Mouse (Mus musculus) heart, adult 9 months (tissue): ENCODE measurements around the gene Flt4.
"Not testable (repeated sequence)": the region's sequence is repeated elsewhere in the genome, so short reads cannot be mapped to it uniquely, and the experiment has no call there.

Experiments
- DNase-seq, 2 experiments: peaks; one replicate each; pipeline ENCODE4 v3.0.0; 2022; ENCODE audit warnings: low spot score in 2 of 2

Flt4 gene

GRCm38 (mm10) chr11:49608938-49609867 lies at the start of gene Flt4:
Gene Flt4, plus strand, starts transcription at chr11:49609263.
- DNase-seq, result peak; percentile 36 to 57

- DNase-seq, result not testable (repeated sequence)
These were observed 34.0 kb upstream of the Flt4 start for GRCm38 (mm10) chr11:49575054-49575453.

DNA sequence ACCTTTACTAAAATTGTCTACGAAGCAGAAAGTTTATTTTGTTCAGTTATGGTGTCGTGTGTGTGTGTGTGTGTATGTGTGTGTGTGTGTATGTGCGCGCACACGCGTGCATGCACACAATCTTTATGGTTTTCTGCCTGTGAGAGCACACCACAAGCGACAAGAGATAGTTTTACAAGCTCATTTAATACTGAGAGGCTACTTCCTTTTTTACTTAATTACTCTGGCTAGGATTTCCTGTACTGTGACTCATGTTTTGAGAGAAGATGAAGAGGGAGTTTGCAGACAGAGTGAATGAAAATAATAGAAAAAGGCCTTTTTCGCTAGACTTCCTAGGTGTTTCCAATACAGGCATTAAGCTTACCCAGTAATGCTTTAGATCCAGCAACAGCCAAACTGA lies 28.6 kb upstream of the Flt4 start:
- not testable (repeated sequence) for DNase-seq

GRCm38 (mm10) chr11:49590213-49590612 lies 18.9 kb upstream of the Flt4 start:
- DNase-seq, result no peak

GRCm38 (mm10) chr11:49597149-49597548 lies 11.9 kb upstream of the Flt4 start:
- not testable (repeated sequence) for DNase-seq

GRCm38 (mm10) chr11:49608306-49608705 lies 757 bp upstream of the Flt4 start:
- not testable (repeated sequence) for DNase-seq

DNA sequence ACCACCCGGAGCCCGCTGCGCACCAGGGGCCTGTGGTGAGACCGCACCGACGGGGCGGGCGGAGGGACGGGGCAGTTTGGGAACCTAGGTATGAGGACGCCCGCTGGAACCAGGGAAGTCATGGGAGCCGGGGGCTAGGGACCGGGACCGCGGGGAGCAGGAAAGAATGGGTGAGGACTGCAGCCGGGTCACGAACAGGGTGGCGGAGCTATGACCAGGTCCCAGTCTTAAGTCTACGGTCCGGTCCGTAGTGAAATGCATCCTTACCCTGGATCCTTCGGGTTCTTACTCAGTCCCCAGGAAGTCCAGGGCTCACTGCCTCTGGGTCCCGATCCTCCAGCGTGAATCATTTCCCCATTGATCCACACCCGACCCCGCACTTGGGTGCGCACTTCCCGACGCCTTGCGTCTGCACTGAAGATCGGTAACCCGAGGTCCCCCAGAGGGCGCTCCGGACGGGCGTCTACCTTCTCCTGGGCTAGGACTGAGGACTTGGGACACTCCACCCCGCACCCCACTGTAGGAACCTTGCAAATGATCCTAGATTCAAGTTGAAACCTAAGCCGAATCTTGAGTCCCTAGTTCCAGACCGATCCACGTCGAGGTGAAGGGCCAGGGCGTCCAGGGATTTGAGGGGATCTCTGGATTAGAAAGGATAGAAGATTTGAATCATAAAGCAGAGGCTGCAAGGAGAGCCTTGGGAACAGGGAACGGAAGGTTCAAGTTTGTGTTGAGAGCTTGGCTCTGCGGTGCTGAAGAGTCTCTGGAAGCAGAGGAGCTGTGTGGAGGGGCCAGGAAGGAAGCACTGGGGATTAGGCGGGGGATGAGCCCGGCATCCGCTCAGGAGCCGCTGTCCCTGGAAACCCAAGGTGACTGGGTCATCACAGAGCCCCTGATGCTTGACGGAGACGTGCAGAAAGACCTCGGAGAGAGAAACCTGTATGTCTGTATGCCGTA lies 1.1 kb downstream of the Flt4 start:
- peak; percentile 29 to 41 for DNase-seq

GRCm38 (mm10) chr11:49611349-49611748 lies 2.3 kb downstream of the Flt4 start:
- not testable (repeated sequence) for DNase-seq

DNA sequence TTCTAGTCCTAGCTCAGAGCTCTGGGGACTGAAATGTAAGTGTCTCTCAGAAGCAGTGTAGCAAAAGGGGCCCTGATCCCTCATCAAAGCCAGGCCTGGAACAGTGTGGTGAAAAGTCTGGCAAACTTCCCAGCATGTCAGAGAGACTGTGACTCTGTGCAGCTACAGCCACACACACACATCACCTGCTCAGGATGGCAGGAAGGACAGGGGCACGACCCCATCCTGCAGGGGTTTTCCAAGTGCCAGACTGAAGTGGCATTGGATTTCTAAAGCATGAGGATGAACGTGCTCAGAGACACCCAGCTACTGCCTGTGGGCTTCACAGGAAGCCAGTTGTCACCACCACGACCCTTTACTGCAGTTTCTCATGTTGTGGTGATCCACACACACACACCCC lies 3.1 kb downstream of the Flt4 start:
- no peak for DNase-seq

DNA sequence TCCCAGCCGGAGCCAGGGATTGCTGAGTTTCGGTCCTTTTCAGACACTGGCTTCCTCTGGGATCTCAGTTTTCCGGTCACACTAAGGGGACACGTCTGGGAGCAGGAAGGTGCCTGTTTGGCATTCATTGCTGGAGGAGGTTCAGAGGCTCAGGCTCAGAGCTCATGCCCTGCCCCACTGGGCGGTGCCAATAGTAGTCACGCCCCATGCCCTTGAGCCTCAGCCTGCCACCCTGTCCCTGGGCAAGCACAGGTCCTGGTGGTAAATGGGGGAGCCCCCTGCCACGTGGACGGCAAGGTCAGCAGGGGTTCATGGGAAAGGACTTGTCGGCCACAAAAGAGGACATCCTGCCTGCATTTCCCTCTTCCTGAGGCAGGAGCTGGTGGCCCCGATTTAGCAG lies 4.3 kb downstream of the Flt4 start:
- DNase-seq, result peak; percentile 59 to 78

DNA sequence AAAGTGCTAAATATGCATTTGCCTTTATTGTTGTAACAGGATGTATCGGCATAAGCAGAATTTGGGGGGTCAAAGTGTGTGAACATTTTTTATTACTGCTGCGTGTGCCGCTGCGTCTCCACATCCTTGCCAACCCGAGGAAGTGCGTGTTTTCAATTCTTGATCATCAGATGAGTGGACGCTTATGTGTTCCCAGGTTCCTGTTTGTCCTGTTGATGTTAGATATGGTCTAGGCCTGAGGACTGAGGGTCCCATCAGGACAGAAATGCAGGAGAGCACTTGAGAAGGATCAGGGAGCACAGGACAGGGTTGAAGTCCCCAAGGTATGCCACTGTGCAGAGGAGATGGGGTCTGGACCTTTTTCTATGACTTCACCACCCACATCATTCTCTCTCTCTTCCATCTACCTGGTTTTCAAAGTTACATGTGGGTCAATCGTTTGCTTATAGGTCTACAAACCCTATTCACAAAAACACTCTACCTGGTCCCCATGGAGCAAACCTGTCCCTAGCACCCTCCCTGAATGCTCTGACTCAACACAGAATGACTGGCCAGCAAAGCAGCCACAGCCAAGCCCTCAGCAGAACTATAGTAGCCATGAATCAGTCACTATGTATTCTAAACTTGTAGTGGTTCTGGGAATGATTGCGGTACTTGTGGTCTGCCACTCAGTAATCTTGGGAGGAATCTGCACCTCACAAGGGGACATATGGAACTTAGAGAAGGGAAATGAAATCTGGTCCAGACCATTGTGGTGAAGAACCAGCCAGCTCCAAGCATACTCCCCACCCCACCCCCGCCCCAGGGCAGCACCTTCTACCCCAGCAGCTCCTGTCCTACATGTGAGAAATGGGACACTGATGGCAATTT lies 7.0 kb downstream of the Flt4 start:
- no peak for DNase-seq

- no peak for DNase-seq
These were observed 9.4 kb downstream of the Flt4 start for GRCm38 (mm10) chr11:49618476-49618875.

DNA sequence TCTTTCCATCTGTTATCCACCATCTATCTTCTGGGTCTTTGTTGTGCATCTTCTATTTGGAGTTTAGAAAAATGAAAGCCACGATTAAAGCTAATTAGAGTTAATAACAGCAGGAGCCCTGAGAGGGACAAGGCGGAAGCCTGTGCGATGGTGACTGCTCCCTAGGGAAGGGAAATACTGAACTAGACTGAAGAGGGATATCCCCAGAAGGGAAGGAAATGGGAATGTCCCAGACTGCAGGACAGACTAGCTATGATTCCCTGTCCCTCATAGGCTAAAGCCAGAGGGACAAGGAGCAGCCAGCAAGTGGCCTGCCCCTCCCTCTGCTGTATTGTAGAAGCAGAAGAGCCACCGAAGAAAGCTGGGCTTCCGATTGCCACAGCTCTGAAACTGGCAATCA lies 12.9 kb downstream of the Flt4 start:
- DNase-seq, result peak; percentile 8 to 53

- no peak for DNase-seq
These were observed 15.1 kb downstream of the Flt4 start for GRCm38 (mm10) chr11:49624156-49624555.

GRCm38 (mm10) chr11:49625863-49626262 lies 16.8 kb downstream of the Flt4 start:
- no peak for DNase-seq

- no peak for DNase-seq
These were observed 17.7 kb downstream of the Flt4 start for GRCm38 (mm10) chr11:49626748-49627147.

DNA sequence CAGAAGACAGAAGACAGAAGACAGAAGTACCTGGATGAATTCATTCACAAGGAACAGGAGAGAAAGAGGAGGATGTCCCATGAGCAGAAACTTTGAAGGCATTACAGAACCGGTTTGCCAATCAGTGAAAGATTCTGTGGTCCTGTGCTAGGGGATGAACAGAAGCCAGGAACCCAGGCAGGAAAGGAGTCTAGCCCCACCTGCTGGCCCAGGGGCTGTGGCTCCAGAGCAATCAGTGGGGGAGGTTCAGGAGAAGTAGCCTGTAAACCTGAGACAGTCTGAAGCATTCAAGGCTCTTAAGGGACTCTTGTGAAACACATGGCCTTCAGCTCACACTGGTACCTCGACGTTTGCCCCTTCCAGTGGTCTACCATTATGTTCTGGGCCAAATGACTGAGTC lies 22.1 kb downstream of the Flt4 start:
- DNase-seq, result no peak

DNA sequence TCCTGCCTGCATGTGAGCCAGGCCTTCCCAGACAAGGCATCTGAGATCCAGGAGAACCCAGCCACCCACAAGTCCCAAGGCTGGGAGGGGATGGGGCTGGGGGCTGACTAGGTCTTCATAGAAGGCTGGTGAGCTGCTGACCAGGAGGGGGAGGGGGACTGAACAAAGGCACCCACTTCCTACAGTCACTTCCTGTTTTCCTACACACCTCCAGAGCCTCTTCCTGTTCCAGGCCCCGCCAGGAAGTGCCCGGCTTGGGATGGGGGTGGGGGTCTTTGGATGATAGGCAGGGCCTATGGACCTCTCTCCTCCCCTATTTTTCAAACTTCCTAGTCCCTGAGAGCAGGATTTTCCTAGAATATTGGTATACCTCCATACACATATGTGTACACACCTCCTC lies 23.2 kb downstream of the Flt4 start:
- peak in 1 of 2 experiments; percentile 41 for DNase-seq

DNA sequence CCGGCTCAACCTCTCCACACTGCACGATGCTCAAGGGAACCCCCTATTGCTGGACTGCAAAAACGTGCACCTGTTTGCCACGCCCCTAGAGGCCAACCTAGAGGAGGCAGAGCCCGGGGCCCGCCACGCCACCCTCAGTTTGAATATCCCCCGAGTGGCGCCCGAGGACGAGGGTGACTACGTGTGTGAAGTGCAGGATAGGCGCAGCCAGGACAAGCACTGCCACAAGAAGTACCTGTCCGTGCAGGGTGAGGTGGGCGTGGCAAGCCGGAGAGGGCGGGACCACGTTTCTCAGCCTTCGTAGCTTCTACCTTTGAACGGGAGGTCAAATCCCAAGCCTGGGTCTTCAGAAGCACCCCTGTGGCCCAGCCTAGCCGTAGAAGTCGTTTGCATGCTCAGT lies 25.0 kb downstream of the Flt4 start:
- no peak for DNase-seq

DNA sequence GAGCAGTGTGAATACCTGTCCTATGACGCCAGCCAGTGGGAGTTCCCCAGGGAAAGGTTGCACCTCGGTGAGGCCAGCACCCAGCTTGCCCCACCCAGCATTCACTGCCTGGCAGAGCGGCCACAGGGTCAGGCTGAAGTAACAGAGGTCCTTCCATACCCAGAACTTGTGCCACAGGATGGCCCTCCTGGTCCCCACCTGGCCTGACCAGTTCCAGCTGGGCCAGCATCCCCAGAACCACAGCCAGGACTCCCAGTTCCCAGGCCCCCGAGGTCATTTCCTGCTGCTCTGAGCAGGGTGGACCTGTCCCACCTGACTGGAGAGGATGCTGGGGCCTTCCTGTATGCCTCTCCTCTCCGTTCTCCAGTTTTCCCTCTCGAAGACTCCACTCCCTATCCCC lies 26.6 kb downstream of the Flt4 start:
- DNase-seq, result no peak

DNA sequence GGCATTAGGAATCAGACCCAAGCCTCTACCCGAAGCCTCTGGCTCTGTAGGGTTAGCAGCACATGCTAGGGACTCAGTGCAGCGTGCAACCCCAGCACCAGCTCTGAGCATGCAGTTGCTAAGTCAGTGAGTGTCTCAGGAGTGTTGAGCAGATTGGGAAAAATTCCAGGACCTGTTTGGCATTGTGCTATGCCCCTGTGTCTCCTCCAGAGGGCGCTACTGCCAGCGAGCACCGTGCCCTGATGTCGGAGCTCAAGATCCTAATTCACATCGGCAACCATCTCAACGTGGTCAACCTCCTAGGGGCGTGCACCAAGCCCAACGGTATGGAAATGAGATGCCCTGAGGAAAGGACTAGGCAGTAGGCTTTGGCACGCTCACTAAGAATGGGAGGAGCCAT lies 27.4 kb downstream of the Flt4 start:
- DNase-seq, result no peak
